Mouse (Mus musculus) gonadal fat pad, adult 2 months (tissue): ENCODE measurements around the gene D16Ertd472e. TPM values are rescaled to one million over a fixed set of nuclear protein-coding genes. Genes with fewer than 3 reads are reported as not detected.
"Not testable (repeated sequence)": the region's sequence is repeated elsewhere in the genome, so short reads cannot be mapped to it uniquely, and the experiment has no call there.

Experiments
- DNase-seq: peaks from one replicate; pipeline ENCODE4 v3.0.0-alpha.2; 2012; ENCODE audit warnings: low read depth
- polyA plus RNA-seq: library from polyadenylated mRNA; depleted of rRNA; stranded (reverse); fragments of >200 nt; gene quantifications from 2 replicates; pipeline ENCODE4 v1.2.3, GENCODE M21; 2012

Gene D16Ertd472e
- polyA plus RNA-seq, 1 experiment, result 2.8 TPM

GRCm38 (mm10) chr16:78573016-78573415, 3.5 kb downstream of the D16Ertd472e start:
- DNase-seq, result no peak

- no peak for DNase-seq
These were observed 12.2 kb downstream of the D16Ertd472e start for GRCm38 (mm10) chr16:78564110-78564821.

GRCm38 (mm10) chr16:78563093-78563971, 13.2 kb downstream of the D16Ertd472e start:
- no peak for DNase-seq

- DNase-seq, result no peak
These were observed 15.9 kb downstream of the D16Ertd472e start for GRCm38 (mm10) chr16:78560627-78561026.

GRCm38 (mm10) chr16:78560063-78560462, 16.4 kb downstream of the D16Ertd472e start:
- DNase-seq, result no peak

- no peak for DNase-seq
These were observed 18.9 kb downstream of the D16Ertd472e start for GRCm38 (mm10) chr16:78557573-78557972.

- DNase-seq, result no peak
These were observed 21.4 kb downstream of the D16Ertd472e start for GRCm38 (mm10) chr16:78554911-78555648.

GRCm38 (mm10) chr16:78547367-78547766, 29.1 kb downstream of the D16Ertd472e start:
- DNase-seq, result no peak

GRCm38 (mm10) chr16:78546529-78546928, 30.0 kb downstream of the D16Ertd472e start:
- no peak for DNase-seq

GRCm38 (mm10) chr16:78540376-78541246, 35.9 kb downstream of the D16Ertd472e start:
- no peak for DNase-seq

- DNase-seq, result no peak
These were observed 38.6 kb downstream of the D16Ertd472e start for GRCm38 (mm10) chr16:78537798-78538422.

GRCm38 (mm10) chr16:78537322-78537721, 39.2 kb downstream of the D16Ertd472e start:
- DNase-seq, result no peak

GRCm38 (mm10) chr16:78534468-78534867, 42.0 kb downstream of the D16Ertd472e start:
- DNase-seq, result no peak

- DNase-seq, result no peak
These were observed 44.4 kb downstream of the D16Ertd472e start for GRCm38 (mm10) chr16:78531957-78532605.

- DNase-seq, result no peak
These were observed 53.5 kb downstream of the D16Ertd472e start for GRCm38 (mm10) chr16:78522974-78523373.

GRCm38 (mm10) chr16:78518697-78519096, 57.8 kb downstream of the D16Ertd472e start:
- DNase-seq, result no peak

- no peak for DNase-seq
These were observed 59.3 kb downstream of the D16Ertd472e start for GRCm38 (mm10) chr16:78517171-78517570.

- no peak for DNase-seq
These were observed 65.0 kb downstream of the D16Ertd472e start for GRCm38 (mm10) chr16:78511526-78511925.

- no peak for DNase-seq
These were observed 74.0 kb downstream of the D16Ertd472e start for GRCm38 (mm10) chr16:78502492-78502891.

- DNase-seq, result not testable (repeated sequence)
These were observed 83.8 kb downstream of the D16Ertd472e start for GRCm38 (mm10) chr16:78492696-78493095.
